Mouse (Mus musculus): ENCODE results near the gene Khk.
"Not testable (repeated sequence)": the region's sequence is repeated elsewhere in the genome, so short reads cannot be mapped to it uniquely, and the experiment has no call there.

DNA sequence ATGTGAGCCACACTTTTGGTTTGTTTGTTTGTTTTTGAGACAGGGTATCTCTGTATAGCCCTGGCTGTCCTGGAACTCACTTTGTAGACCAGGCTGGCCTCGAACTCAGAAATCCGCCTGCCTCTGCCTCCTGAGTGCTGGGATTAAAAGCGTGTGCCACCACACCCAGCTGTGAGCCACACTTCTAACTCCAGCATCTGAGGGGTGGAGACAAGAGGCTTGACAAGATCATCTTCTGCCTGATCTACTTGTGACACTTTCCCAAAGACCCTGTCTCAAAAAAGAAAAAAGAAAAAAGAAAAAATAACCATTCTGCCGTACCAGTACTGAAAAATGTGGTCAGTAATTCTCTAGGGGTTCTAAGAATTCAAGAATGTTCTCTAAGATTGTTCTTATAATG, 39.4 kb upstream of the Khk start:
- TF ChIP-seq GATA1 (IDR thresholded peaks at IDR 0.05; ENCODE audit: borderline replicate concordance, low read length); FLI1 (IDR thresholded peaks at IDR 0.05; ENCODE audit: low read length): not testable (repeated sequence)

Data from megakaryocyte, embryonic 14.5 days (primary cell).